Mouse (Mus musculus) kidney, adult 2 months (tissue): ENCODE data around the gene Dnajc21. TPM values are rescaled to one million over a fixed set of nuclear protein-coding genes. Genes with fewer than 3 reads are reported as not detected.

Source experiments
- DNase-seq: peaks from one replicate; pipeline ENCODE4 v3.0.0; 2021
- H3K27ac ChIP-seq: fragments of 200-500 bp; 2 replicates; pipeline ENCODE4 v1.5.1; 2012; ENCODE audit warnings: low read depth, low read length, control low read depth, inconsistent platforms; ENCODE audit not compliant: insufficient read depth
- H3K27me3 ChIP-seq: fragments of 200-500 bp; replicated peaks from 2 replicates; pipeline ENCODE4 v1.6.1; 2012; ENCODE audit warnings: mild to moderate bottlenecking, moderate library complexity, low read length, inconsistent platforms; ENCODE audit not compliant: control insufficient read depth, insufficient read depth
- H3K36me3 ChIP-seq: fragments of 200-500 bp; 2 replicates; pipeline ENCODE4 v1.6.1; 2012; ENCODE audit warnings: mild to moderate bottlenecking, moderate library complexity, low read length, inconsistent platforms; ENCODE audit not compliant: control insufficient read depth, insufficient read depth
- H3K4me1 ChIP-seq: fragments of 200-500 bp; 2 replicates; pipeline ENCODE4 v1.6.1; 2011; ENCODE audit warnings: low read length; ENCODE audit not compliant: control insufficient read depth, insufficient read depth
- H3K4me3 ChIP-seq: fragments of 200-500 bp; 2 replicates; pipeline ENCODE4 v1.5.1; 2011; ENCODE audit warnings: mild to moderate bottlenecking, low read depth, low read length, control low read depth; ENCODE audit not compliant: insufficient read depth
- CTCF ChIP-seq: fragments of 200-500 bp; conservative IDR thresholded peaks from 2 replicates; pipeline ENCODE4 v1.5.1; 2011; ENCODE audit warnings: low read depth, mild to moderate bottlenecking, control low read depth, low read length, moderate library complexity, mixed read lengths; ENCODE audit not compliant: insufficient read depth, insufficient read length
- POLR2A ChIP-seq: fragments of 200-500 bp; IDR thresholded peaks from one replicate; pipeline ENCODE4 v1.6.1; 2011; ENCODE audit warnings: low read depth, low read length, control low read depth
- WGBS: fragments of 180-500 bp; shearing (Covaris S2); methylation state at CpG from one replicate; pipeline ENCODE4 v1.1.7; 2018; 5-methylcytosine and 5-hydroxymethylcytosine counted together
- polyA plus RNA-seq: library from polyadenylated mRNA; depleted of rRNA; stranded (reverse); fragments of >200 nt; gene quantifications from 2 replicates; pipeline ENCODE4 v1.2.3, GENCODE M21; 2012

The Dnajc21 gene
- polyA plus RNA-seq, 1 experiment: 3.2 TPM

DNA sequence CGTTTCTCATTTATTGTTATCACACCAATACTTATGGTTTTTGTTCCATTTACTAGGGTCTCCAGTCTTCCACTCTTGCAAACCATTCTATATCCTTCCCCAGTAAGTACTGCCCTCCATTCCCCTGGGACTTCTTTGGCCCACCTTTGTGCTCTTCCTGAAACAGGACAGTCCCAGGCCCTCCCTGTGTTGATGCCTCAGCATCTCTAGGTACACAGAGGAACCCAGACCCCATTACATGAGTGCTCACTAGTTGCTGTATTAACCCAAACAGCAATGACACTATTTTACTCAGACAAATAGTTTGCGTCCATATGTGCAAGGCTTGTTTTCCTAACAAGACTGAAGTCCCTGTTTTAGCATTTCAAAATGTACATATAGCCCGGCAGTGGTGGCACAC, 1.6 kb downstream of the Dnajc21 start:
- Histone ChIP-seq H3K4me1 (peaks cover 6% of the 10 kb centered on the region; the same call in 1 of the 2 replicates), H3K36me3 (no peaks in the 10 kb centered on the region), H3K4me3 (no peak overlapping the region), H3K27ac (no peak overlapping the region), H3K27me3 (no peaks in the 10 kb centered on the region)
- DNase-seq: no peak
- TF ChIP-seq POLR2A: no peak
- no peak for TF ChIP-seq CTCF
- 83% methylated on average over 3 of the region's 3 CpGs for WGBS

DNA sequence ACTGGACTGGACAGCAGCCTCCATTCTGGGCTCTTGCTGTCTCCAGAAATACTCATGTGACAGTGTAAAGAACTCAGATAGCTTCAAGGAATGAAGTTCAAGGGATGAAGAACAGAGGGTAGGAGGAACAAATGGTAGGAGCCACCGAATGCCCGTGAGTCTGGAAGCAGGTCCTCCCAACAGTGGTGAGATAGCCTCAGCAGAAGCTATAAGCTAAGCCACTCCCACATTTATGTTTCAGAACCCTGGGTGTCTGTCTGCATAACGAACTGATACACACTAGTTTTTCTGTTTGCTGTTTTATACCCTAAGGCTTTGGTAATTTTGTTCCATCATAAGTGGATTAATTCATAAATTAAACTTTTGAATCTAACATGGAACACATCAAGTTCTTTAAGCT, 5.6 kb downstream of the Dnajc21 start:
- Histone ChIP-seq H3K27me3 (no peaks in the 10 kb centered on the region), H3K4me1 (peaks cover 6% of the 10 kb centered on the region; the same call in 1 of the 2 replicates), H3K4me3 (no peak overlapping the region), H3K27ac (no peak overlapping the region), H3K36me3 (peaks cover 1% of the 10 kb centered on the region)
- 93% methylated on average over 3 of the region's 3 CpGs for WGBS
- TF ChIP-seq POLR2A: no peak
- TF ChIP-seq CTCF: no peak
- DNase-seq: no peak

DNA sequence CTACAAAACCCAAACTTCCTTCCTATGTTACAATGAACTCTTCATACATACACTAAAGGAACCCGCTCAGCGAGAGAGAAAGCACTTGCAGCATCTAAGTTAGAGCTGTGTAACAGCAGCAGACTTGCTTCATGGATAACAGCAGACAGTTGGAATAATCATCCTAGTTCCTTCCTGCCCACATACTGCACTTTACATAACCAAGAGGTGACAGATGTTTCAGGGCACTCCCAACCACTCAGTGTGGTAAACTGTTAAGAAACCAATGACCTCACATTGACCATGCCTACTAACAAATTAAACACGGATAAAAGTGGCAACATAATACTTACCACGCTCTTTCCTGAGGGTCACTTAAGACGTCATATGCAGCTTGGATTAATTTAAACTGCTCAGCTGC, 6.8 kb downstream of the Dnajc21 start:
- no peak for TF ChIP-seq CTCF
- TF ChIP-seq POLR2A: no peak

DNA sequence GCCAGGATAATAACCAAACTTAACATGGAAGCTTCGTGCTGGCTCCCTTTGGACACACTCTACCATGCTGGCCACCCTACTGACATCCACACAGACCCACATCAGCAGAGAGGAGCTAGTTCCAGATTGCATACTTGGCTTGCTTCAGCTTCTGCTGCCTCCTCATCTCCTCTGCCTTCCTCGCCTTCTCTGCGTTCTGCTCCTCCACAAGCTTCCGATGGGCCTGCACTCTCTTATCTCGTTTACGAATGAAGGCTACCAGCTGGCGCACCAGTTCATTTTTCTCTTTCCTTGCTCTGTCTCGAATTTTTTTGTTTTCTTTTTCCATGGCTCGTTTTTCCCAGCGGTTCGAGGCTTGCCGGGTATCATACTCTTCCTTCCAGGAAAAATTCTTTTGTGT, 9.3 kb downstream of the Dnajc21 start:
- DNase-seq: no peak
- 75% methylated on average over 12 of the region's 12 CpGs for WGBS
- H3K27me3 ChIP-seq: no peaks in the 10 kb centered on the region
- H3K27ac ChIP-seq: no peak overlapping the region
- H3K4me1 ChIP-seq: no peaks in the 10 kb centered on the region
- TF ChIP-seq POLR2A (no peak), CTCF (no peak)
- H3K36me3 ChIP-seq: peaks cover 1% of the 10 kb centered on the region
- H3K4me3 ChIP-seq: no peak overlapping the region

More for the DNA sequence above, 6.8 kb downstream of the Dnajc21 start:
- Histone ChIP-seq H3K27me3 (no peaks in the 10 kb centered on the region), H3K27ac (no peak overlapping the region), H3K36me3 (peaks cover 1% of the 10 kb centered on the region), H3K4me3 (no peak overlapping the region), H3K4me1 (peaks cover 6% of the 10 kb centered on the region; the same call in 1 of the 2 replicates)
- WGBS: 85% methylated on average over 5 of the region's 5 CpGs
- no peak for DNase-seq

DNA sequence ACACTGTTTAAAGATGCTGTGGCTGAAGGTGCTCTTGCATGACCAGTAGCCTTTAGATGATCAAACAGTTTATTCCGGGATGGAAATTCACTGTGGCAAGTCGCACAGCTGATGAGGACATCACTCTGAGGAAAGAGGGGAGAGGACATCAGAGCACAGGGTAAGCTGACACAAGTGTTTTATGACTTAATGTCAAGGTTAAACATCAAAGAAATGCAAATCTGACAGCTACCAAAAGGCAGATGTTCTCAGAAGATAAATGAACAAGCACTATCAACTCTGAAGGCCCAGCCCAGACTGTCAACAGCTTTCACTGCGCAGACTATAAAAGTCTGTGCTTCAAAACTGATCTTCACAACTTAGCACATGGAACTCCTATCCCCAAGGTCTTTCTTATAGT, 23.2 kb downstream of the Dnajc21 start:
- Histone ChIP-seq H3K4me1 (no peaks in the 10 kb centered on the region), H3K27ac (no peak overlapping the region), H3K27me3 (no peaks in the 10 kb centered on the region), H3K36me3 (peaks cover 5% of the 10 kb centered on the region), H3K4me3 (no peak overlapping the region)
- 72% methylated on average over 3 of the region's 3 CpGs for WGBS
- TF ChIP-seq POLR2A: no peak
- TF ChIP-seq CTCF: no peak
- no peak for DNase-seq

DNA sequence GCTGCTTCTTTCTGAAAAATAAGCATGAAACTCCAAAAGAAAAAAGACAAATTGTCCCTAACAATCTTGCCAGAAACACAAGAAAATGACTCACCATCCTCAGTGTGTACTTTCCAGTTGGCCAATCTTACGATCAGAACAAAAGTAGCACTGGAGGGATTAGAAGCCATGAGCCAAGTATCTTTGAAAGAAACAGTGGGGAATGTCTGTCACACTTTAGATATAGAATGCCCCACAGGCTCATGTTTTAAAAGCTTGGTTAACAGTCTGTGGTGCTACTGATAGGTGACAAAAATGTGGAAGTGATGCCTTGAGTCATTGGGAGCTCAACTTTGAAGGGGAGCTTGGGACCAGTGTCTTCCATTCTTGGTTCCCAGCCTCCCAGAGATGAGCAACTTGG, 28.0 kb downstream of the Dnajc21 start:
- Histone ChIP-seq H3K36me3 (peaks cover 5% of the 10 kb centered on the region), H3K27me3 (no peaks in the 10 kb centered on the region), H3K4me1 (no peaks in the 10 kb centered on the region), H3K27ac (no peak overlapping the region), H3K4me3 (no peak overlapping the region)
- WGBS: 86% methylated on average over 1 of the region's 1 CpGs
- TF ChIP-seq CTCF: no peak
- TF ChIP-seq POLR2A: no peak
- no peak for DNase-seq

DNA sequence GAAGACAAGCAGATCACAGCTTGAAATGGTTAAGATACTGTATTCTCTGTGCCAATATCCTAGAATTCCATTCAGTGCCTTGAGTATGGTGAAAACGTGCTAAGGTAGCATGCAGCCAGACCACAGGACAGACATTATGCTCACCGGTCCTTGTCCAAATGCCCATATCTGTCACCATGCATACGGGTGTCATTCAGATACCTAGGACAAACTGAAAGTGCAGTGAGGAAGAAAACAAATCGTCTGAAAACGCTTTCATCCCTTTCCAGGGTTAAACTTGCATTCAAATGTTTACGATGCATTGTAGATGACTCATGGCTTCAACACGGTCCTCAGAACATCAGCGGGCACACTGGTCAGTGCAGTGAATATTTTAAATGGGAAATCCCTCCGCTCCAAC, 28.8 kb downstream of the Dnajc21 start:
- Histone ChIP-seq H3K4me1 (no peaks in the 10 kb centered on the region), H3K36me3 (peaks cover 5% of the 10 kb centered on the region), H3K27ac (no peak overlapping the region), H3K4me3 (no peak overlapping the region), H3K27me3 (no peaks in the 10 kb centered on the region)
- WGBS: 75% methylated on average over 9 of the region's 9 CpGs
- no peak for DNase-seq
- no peak for TF ChIP-seq POLR2A
- no peak for TF ChIP-seq CTCF
